Mouse (Mus musculus) small intestine, adult 2 months (tissue): ENCODE data around the gene Dpp10.

Experiments
- CTCF ChIP-seq: fragments of 200-500 bp; IDR thresholded peaks from 2 replicates; pipeline ENCODE4 v1.5.1; 2012; ENCODE audit warnings: low read depth, mild to moderate bottlenecking, control low read depth, inconsistent platforms, low read length, moderate library complexity, mixed read lengths; ENCODE audit not compliant: insufficient replicate concordance, insufficient read length; ENCODE audit errors: extremely low read depth
- POLR2A ChIP-seq: fragments of 200-500 bp; IDR thresholded peaks from 2 replicates; pipeline ENCODE4 v1.6.1; 2012; ENCODE audit warnings: low read depth, mild to moderate bottlenecking, control low read depth, inconsistent platforms, low read length, moderate library complexity

DNA sequence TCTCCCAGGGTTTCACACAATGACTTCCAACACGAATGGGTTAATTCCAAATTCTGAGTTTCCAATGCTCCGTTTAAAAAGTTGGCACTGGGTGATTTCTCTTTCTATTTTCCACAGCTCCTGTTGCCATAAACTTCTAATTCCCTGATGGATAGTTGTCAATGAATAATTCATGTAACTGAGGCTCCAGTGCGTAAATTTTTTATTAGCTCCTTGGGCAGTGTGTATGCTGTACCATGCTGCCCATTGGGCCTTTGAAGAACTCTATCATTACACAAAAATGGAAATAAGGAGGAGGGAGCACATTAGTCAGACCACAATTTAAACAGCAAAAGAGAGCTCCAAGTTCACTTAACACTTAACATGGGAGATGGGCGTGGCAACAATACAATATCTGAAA lies 99.2 kb downstream of the Dpp10 start:
- TF ChIP-seq CTCF: no peak
- no peak for TF ChIP-seq POLR2A
